Mouse (Mus musculus) hindbrain, embryonic 13.5 days (tissue): ENCODE data around the gene Pde10a. TPM values are rescaled to one million over a fixed set of nuclear protein-coding genes. Genes with fewer than 3 reads are reported as not detected.

ENCODE experiments used
- ATAC-seq: fragments of 200-750 bp; cut with Nextera tagmentation; 2 replicates; pipeline ENCODE4 v1.8.0; 2017; ENCODE audit warnings: moderate TSS enrichment; ENCODE audit not compliant: low FRiP score
- H3K27ac ChIP-seq: fragments of 300-500 bp; sonication (generic); 2 replicates; pipeline ENCODE4 v1.5.1; 2015; ENCODE audit warnings: inconsistent platforms, mild to moderate bottlenecking, moderate library complexity
- H3K27me3 ChIP-seq: fragments of 300-500 bp; sonication (generic); 2 replicates; pipeline ENCODE4 v1.6.1; 2015; ENCODE audit warnings: mild to moderate bottlenecking, inconsistent platforms
- H3K36me3 ChIP-seq: fragments of 300-500 bp; sonication (generic); 2 replicates; pipeline ENCODE4 v1.6.1; 2015; ENCODE audit warnings: mild to moderate bottlenecking, inconsistent platforms
- H3K4me1 ChIP-seq: fragments of 300-500 bp; sonication (generic); replicated peaks from 2 replicates; pipeline ENCODE4 v1.6.1; 2015; ENCODE audit warnings: inconsistent platforms
- H3K4me2 ChIP-seq: fragments of 300-500 bp; sonication (generic); 2 replicates; pipeline ENCODE4 v1.6.1; 2015; ENCODE audit warnings: inconsistent platforms, mild to moderate bottlenecking, moderate library complexity
- H3K4me3 ChIP-seq: fragments of 300-500 bp; sonication (generic); 2 replicates; pipeline ENCODE4 v1.5.1; 2015; ENCODE audit warnings: mild to moderate bottlenecking, inconsistent platforms
- H3K9ac ChIP-seq: fragments of 300-500 bp; sonication (generic); 2 replicates; pipeline ENCODE4 v1.6.1; 2015; ENCODE audit warnings: mild to moderate bottlenecking, inconsistent platforms
- H3K9me3 ChIP-seq: fragments of 300-500 bp; sonication (generic); 2 replicates; pipeline ENCODE4 v1.6.1; 2016; ENCODE audit warnings: inconsistent platforms
- WGBS: fragments of 180-500 bp; shearing (Covaris S2); methylation state at CpG from one replicate; pipeline ENCODE4 v1.1.7; 2015; 5-methylcytosine and 5-hydroxymethylcytosine counted together
- polyA plus RNA-seq: library from polyadenylated mRNA; unstranded; fragments of >200 nt; fragmentation: Nextera tagmentation; extraction: Ambion mirVana; gene quantifications from 2 replicates; pipeline ENCODE4 v1.2.1, GENCODE M21; 2015

Gene Pde10a
- polyA plus RNA-seq, 1 experiment from 2014 or later = 14.5 TPM

GRCm38 (mm10) chr17:8736259-8736658 lies 211.1 kb downstream of the Pde10a start:
- H3K4me2 ChIP-seq = no peak overlapping the region
- no peaks in the 10 kb centered on the region for H3K36me3 ChIP-seq
- WGBS = 46% methylated on average over 6 of the region's 6 CpGs
- H3K4me3 ChIP-seq = no peak overlapping the region
- H3K27ac ChIP-seq = no peak overlapping the region; the same call in 1 of the 2 replicates
- no peaks in the 10 kb centered on the region for H3K4me1 ChIP-seq
- no peaks in the 10 kb centered on the region for H3K9me3 ChIP-seq
- no peak overlapping the region for H3K9ac ChIP-seq
- 0 out of 2 replicates have a peak, but pooled peaks cover 2% of the 10 kb centered on the region for H3K27me3 ChIP-seq
- ATAC-seq = no peak

- no peak overlapping the region for H3K9ac ChIP-seq
- no peak overlapping the region for H3K4me2 ChIP-seq
- H3K9me3 ChIP-seq = no peaks in the 10 kb centered on the region
- H3K4me3 ChIP-seq = no peak overlapping the region
- no peak overlapping the region for H3K27ac ChIP-seq
- 89% methylated on average over 3 of the region's 3 CpGs for WGBS
- H3K4me1 ChIP-seq = no peaks in the 10 kb centered on the region
- no peaks in the 10 kb centered on the region for H3K36me3 ChIP-seq
- no peaks in the 10 kb centered on the region for H3K27me3 ChIP-seq
- ATAC-seq = no peak
Observed at GRCm38 (mm10) chr17:8742772-8743171, 217.6 kb downstream of the Pde10a start.

GRCm38 (mm10) chr17:8745334-8745733 lies 220.2 kb downstream of the Pde10a start:
- Histone ChIP-seq H3K9me3 (no peaks in the 10 kb centered on the region), H3K4me3 (no peak overlapping the region), H3K27ac (no peak overlapping the region), H3K4me1 (no peaks in the 10 kb centered on the region), H3K4me2 (no peak overlapping the region), H3K9ac (no peak overlapping the region), H3K36me3 (no peaks in the 10 kb centered on the region), H3K27me3 (no peaks in the 10 kb centered on the region)
- no peak for ATAC-seq
- WGBS = 62% methylated on average over 1 of the region's 1 CpGs

DNA sequence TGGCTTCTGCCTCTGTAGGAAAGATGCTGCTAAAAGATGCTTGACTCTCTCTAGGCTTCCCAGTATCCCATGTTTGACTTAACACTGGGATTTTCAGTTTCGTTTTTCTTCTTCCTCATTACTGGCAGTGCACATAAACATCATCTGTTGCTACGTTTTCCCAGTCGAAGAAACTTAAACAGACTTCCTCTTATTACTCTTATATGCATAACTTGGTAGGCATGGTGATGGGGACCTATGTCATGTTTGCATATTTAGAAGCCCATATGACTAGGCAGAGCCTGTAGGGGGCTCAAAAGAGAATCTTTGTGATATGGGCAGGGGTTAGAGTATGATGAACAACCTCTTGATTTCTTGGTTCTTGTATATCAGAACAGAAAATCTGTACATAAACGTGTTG lies 224.3 kb downstream of the Pde10a start:
- 85% methylated on average over 4 of the region's 4 CpGs for WGBS
- no peak for ATAC-seq
- H3K4me3 ChIP-seq = no peak overlapping the region

GRCm38 (mm10) chr17:8757576-8757975 lies 232.4 kb downstream of the Pde10a start:
- ATAC-seq = no peak
- H3K36me3 ChIP-seq = no peaks in the 10 kb centered on the region
- no peak overlapping the region for H3K4me2 ChIP-seq
- H3K27me3 ChIP-seq = no peaks in the 10 kb centered on the region
- H3K9ac ChIP-seq = no peak overlapping the region
- H3K4me3 ChIP-seq = no peak overlapping the region
- WGBS = 88% methylated on average over 5 of the region's 5 CpGs
- no peaks in the 10 kb centered on the region for H3K4me1 ChIP-seq
- H3K27ac ChIP-seq = no peak overlapping the region
- no peaks in the 10 kb centered on the region for H3K9me3 ChIP-seq

More for the DNA sequence above, 224.3 kb downstream of the Pde10a start:
- Histone ChIP-seq H3K4me2 (no peak overlapping the region), H3K27ac (no peak overlapping the region), H3K36me3 (no peaks in the 10 kb centered on the region), H3K9ac (no peak overlapping the region), H3K9me3 (no peaks in the 10 kb centered on the region), H3K27me3 (no peaks in the 10 kb centered on the region), H3K4me1 (no peaks in the 10 kb centered on the region)

DNA sequence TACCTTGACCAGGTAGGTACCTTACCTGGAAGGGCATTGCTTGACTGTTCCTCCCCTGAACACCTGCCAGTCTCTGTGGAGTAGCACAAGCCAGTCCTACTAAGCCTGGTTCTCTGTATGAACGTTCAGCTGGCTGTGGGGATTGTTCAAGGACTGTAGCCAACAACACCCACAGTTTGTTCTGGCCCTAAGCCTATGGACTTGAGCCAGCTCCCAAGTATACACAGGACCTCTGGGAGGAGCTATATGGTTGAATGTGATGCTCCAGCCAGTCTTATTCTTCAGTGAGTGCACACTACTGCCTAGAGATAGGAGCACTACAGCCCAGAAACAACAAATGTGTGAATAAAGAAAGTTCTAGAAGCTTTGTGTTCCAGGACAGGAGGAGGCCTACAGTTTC lies 238.1 kb downstream of the Pde10a start:
- Histone ChIP-seq H3K4me2 (no peak overlapping the region), H3K27ac (no peak overlapping the region), H3K4me3 (no peak overlapping the region), H3K9me3 (no peaks in the 10 kb centered on the region), H3K27me3 (no peaks in the 10 kb centered on the region), H3K9ac (no peak overlapping the region), H3K36me3 (no peaks in the 10 kb centered on the region), H3K4me1 (no peaks in the 10 kb centered on the region)
- ATAC-seq = no peak
- 43% methylated on average over 1 of the region's 1 CpGs for WGBS

GRCm38 (mm10) chr17:8765987-8766576 lies 240.9 kb downstream of the Pde10a start:
- ATAC-seq = no peak
- WGBS = 86% methylated on average over 5 of the region's 5 CpGs
- H3K9ac ChIP-seq = no peak overlapping the region

DNA sequence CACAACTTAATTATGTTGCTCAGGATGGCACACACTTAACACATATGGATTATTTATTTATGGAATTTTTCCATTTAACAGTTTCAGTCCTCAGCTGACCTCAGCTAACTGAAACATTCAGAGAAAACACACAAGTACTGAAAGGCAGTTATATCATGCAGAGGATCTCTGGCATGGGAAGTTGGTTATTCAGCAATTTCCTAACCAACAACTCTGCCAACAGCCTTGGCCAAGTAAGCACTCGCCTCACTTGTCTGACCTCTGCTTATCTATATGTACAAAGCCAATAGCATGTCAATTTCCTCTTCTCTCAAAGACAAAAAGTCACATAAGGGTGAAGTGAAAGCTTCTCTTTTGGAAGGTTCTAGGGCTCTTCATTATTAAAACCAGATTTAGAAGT lies 244.0 kb downstream of the Pde10a start:
- H3K36me3 ChIP-seq = no peaks in the 10 kb centered on the region
- no peaks in the 10 kb centered on the region for H3K27me3 ChIP-seq
- H3K27ac ChIP-seq = no peak overlapping the region
- ATAC-seq = no peak
- no peaks in the 10 kb centered on the region for H3K9me3 ChIP-seq
- 86% methylated on average over 1 of the region's 1 CpGs for WGBS
- no peak overlapping the region for H3K9ac ChIP-seq
- no peaks in the 10 kb centered on the region for H3K4me1 ChIP-seq
- H3K4me2 ChIP-seq = no peak overlapping the region
- H3K4me3 ChIP-seq = no peak overlapping the region

More at GRCm38 (mm10) chr17:8765987-8766576, 240.9 kb downstream of the Pde10a start:
- H3K4me2 ChIP-seq = no peak overlapping the region
- no peak overlapping the region for H3K4me3 ChIP-seq
- no peak overlapping the region for H3K27ac ChIP-seq
- H3K4me1 ChIP-seq = no peaks in the 10 kb centered on the region
- no peaks in the 10 kb centered on the region for H3K27me3 ChIP-seq
- no peaks in the 10 kb centered on the region for H3K36me3 ChIP-seq
- no peaks in the 10 kb centered on the region for H3K9me3 ChIP-seq

GRCm38 (mm10) chr17:8773391-8773790 lies 248.2 kb downstream of the Pde10a start:
- Histone ChIP-seq H3K9ac (no peak overlapping the region), H3K9me3 (no peaks in the 10 kb centered on the region), H3K36me3 (no peaks in the 10 kb centered on the region), H3K27ac (no peak overlapping the region), H3K27me3 (no peaks in the 10 kb centered on the region), H3K4me1 (no peaks in the 10 kb centered on the region), H3K4me2 (no peak overlapping the region), H3K4me3 (no peak overlapping the region)
- WGBS = 84% methylated on average over 6 of the region's 6 CpGs
- no peak for ATAC-seq

DNA sequence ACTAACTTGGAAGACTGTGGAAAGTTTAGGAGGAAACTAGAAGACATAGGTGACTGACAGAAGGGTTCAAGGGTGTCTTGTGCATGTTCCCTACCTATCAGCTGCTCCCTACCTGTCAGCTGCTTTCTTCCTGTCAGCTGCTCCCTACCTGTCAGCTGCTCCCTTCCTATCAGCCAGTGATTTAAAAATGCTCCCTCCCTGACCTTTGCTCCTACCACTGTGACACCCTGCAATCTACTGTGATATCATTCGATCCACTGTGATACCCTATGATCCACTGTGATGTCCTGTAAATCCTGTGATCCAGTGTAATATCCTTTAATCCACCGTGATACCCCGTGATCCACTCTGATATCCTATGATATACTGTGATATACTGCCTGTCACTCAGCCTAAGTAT lies 249.1 kb downstream of the Pde10a start:
- no peak overlapping the region for H3K9ac ChIP-seq
- no peaks in the 10 kb centered on the region for H3K4me1 ChIP-seq
- no peak overlapping the region for H3K4me3 ChIP-seq
- 89% methylated on average over 3 of the region's 3 CpGs for WGBS
- ATAC-seq = no peak
- H3K27me3 ChIP-seq = no peaks in the 10 kb centered on the region
- no peaks in the 10 kb centered on the region for H3K9me3 ChIP-seq
- H3K4me2 ChIP-seq = no peak overlapping the region
- H3K27ac ChIP-seq = no peak overlapping the region
- no peaks in the 10 kb centered on the region for H3K36me3 ChIP-seq

- H3K4me1 ChIP-seq = no peaks in the 10 kb centered on the region
- H3K4me2 ChIP-seq = no peak overlapping the region
- H3K4me3 ChIP-seq = no peak overlapping the region
- no peak for ATAC-seq
- H3K27ac ChIP-seq = no peak overlapping the region
- 76% methylated on average over 11 of the region's 11 CpGs for WGBS
- no peak overlapping the region for H3K9ac ChIP-seq
- H3K36me3 ChIP-seq = no peaks in the 10 kb centered on the region
- no peaks in the 10 kb centered on the region for H3K27me3 ChIP-seq
- no peaks in the 10 kb centered on the region for H3K9me3 ChIP-seq
Observed at GRCm38 (mm10) chr17:8775571-8776161, 250.5 kb downstream of the Pde10a start.

- Histone ChIP-seq H3K4me2 (no peak overlapping the region), H3K27ac (no peak overlapping the region), H3K9ac (no peak overlapping the region), H3K27me3 (no peaks in the 10 kb centered on the region), H3K9me3 (no peaks in the 10 kb centered on the region), H3K36me3 (no peaks in the 10 kb centered on the region), H3K4me3 (no peak overlapping the region), H3K4me1 (no peaks in the 10 kb centered on the region)
- no peak for ATAC-seq
- WGBS = 89% methylated on average over 6 of the region's 6 CpGs
Observed at GRCm38 (mm10) chr17:8777710-8778109, 252.5 kb downstream of the Pde10a start.

- H3K9ac ChIP-seq = no peak overlapping the region
- no peak overlapping the region for H3K4me2 ChIP-seq
- no peaks in the 10 kb centered on the region for H3K9me3 ChIP-seq
- no peak overlapping the region for H3K27ac ChIP-seq
- no peaks in the 10 kb centered on the region for H3K27me3 ChIP-seq
- ATAC-seq = no peak
- H3K36me3 ChIP-seq = no peaks in the 10 kb centered on the region
- H3K4me3 ChIP-seq = no peak overlapping the region
- 72% methylated on average over 5 of the region's 5 CpGs for WGBS
- no peaks in the 10 kb centered on the region for H3K4me1 ChIP-seq
Observed at GRCm38 (mm10) chr17:8778839-8779238, 253.7 kb downstream of the Pde10a start.
